Mouse (Mus musculus) olfactory bulb, adult 2 months (tissue): ENCODE results near the gene Itgb7.

Experiments
- CTCF ChIP-seq: fragments of 200-500 bp; IDR thresholded peaks from 2 replicates; pipeline ENCODE4 v1.5.1; 2012; ENCODE audit warnings: low read depth, mild to moderate bottlenecking, low read length, moderate library complexity; ENCODE audit not compliant: insufficient read depth
- POLR2A ChIP-seq: fragments of 200-500 bp; IDR thresholded peaks from 2 replicates; pipeline ENCODE4 v1.6.1; 2012; ENCODE audit warnings: mild to moderate bottlenecking, low read depth, low read length, moderate library complexity; ENCODE audit not compliant: insufficient read depth

- TF ChIP-seq CTCF: no peak
- no peak for TF ChIP-seq POLR2A
Measured at GRCm38 (mm10) chr15:102273982-102274716, 42.4 kb upstream of the Itgb7 start.
